Mouse (Mus musculus): ENCODE results near the gene Rbm8a2.
"Not testable (repeated sequence)": the region's sequence is repeated elsewhere in the genome, so short reads cannot be mapped to it uniquely, and the experiment has no call there.

Rbm8a2 gene

GRCm38 (mm10) chr1:175979014-175979413 lies at the start of gene Rbm8a2:
TSS of gene Rbm8a2 (minus strand) at chr1:175979114.
- DNase-seq (ENCODE audit: low read depth, low spot score), result not testable (repeated sequence)

- no peak for DNase-seq (ENCODE audit: low read depth, low spot score)
Measured at GRCm38 (mm10) chr1:176028397-176028796, 49.5 kb upstream of the Rbm8a2 start.

- no peak for DNase-seq (ENCODE audit: low read depth, low spot score)
Measured at GRCm38 (mm10) chr1:176024501-176024900, 45.6 kb upstream of the Rbm8a2 start.

- DNase-seq (ENCODE audit: low read depth, low spot score), result no peak
Measured at GRCm38 (mm10) chr1:176018523-176018922, 39.6 kb upstream of the Rbm8a2 start.

- DNase-seq (ENCODE audit: low read depth, low spot score), result no peak
Measured at GRCm38 (mm10) chr1:176016076-176016475, 37.2 kb upstream of the Rbm8a2 start.

DNA sequence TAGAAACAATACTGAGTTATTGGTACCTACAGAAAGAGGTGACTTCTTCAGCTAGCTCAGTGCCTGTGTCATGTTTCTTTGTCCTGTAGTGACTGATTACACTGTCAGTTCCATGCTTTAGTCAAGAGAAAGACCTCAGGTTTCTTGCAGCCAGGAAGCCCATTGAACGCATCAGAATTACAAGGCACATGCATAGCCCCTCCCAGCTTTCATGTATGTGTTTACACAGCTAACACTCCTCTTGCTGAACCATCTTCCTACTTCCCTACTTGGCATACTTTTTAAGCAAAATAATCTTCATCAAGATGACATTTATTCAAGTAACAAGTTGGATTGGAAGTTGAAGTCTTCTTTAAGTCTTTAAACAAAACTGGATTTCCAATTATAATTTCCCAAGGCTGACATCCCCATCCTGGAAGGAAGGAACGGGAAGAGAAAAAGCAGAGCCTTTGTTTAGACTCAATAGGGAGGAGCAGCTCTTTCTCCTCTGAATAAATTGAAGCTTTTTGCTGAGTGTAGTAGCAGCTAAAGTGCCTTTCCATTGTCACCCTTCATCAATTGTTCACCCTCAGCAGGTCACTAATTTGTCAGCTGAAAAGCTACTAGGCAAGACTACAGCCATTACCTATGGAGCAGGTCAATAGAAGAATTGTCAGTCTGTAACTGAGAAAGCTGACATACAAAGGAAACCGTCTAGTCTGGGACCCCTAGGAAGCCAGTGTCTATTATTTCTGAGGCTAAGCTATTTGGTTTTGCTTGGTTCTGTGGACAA lies 34.8 kb upstream of the Rbm8a2 start:
- no peak for DNase-seq (ENCODE audit: low read depth, low spot score)

DNA sequence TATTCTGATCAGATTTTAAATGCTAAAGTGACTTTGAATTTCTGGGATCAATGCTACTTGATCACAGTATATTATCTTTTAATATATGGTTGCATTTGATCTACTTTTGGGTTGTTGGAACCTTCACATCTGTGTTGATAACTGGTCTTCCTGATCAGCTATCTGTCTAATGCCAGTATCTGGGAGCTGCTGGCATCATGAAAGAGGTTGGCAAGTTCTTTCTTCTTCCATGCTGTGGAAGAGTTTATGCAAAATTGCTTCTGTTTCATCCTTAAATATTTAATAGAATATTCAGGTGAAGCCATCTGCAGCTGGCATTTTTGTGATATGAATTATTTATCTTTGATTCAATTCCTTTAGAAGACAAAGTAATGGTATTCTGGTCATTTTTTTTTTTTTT lies 32.6 kb upstream of the Rbm8a2 start:
- no peak for DNase-seq (ENCODE audit: low read depth, low spot score)

DNA sequence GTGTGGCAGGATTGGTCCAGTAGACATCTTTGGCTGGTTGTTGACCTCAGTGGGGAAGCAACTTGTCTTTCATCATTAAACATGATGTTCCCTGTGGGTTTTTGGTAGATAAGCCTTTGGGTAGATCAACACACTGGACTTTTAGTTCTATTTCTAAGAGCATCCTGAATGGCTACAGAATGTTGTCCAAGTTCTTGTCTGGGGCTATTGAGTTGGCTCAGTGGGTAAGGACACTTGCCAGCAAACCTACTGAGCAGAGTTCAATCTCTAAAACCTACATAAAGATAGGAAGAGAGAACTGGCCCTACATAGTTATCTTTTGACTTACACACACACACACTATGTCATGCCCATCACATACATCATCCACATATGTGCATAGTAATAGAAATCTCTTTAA lies 32.2 kb upstream of the Rbm8a2 start:
- DNase-seq (ENCODE audit: low read depth, low spot score), result no peak

DNA sequence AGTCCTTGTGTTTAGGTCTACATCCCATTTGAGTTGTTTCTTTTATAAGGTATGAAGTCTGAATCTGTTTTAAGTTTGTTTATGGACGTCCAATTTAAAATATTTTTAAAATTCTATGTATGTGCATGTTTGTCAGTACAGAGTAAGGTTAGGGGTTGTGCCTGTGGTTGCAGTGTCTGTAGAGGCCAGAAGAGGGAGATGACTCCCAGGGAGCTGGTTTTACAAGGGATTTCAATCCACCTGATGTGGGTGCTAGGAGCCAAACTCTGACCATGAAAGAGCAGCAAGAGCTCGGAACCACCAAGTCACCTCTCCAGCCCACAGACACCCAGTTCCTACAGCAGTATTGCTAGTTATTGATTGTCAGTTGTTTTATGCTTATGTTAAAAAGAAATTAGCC lies 29.5 kb upstream of the Rbm8a2 start:
- no peak for DNase-seq (ENCODE audit: low read depth, low spot score)

DNA sequence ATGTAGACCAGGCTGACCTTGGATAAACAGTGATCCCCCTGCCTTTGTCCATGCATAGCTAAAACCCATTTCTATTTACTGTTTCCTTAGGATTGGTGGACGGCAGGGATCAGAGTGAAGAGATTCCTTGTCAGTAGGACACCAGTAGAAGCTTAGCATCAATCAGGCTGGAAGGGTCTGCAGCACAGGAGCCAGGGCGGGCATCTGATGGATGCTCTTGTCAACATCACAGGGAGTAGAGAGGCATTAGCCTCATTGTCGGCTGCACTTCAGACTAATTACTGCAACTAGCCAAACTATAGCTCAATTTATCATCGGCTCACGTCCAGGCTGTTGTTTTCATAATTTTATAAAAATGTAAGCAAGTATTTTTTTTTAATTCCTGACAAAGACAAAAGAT lies 21.7 kb upstream of the Rbm8a2 start:
- no peak for DNase-seq (ENCODE audit: low read depth, low spot score)

DNA sequence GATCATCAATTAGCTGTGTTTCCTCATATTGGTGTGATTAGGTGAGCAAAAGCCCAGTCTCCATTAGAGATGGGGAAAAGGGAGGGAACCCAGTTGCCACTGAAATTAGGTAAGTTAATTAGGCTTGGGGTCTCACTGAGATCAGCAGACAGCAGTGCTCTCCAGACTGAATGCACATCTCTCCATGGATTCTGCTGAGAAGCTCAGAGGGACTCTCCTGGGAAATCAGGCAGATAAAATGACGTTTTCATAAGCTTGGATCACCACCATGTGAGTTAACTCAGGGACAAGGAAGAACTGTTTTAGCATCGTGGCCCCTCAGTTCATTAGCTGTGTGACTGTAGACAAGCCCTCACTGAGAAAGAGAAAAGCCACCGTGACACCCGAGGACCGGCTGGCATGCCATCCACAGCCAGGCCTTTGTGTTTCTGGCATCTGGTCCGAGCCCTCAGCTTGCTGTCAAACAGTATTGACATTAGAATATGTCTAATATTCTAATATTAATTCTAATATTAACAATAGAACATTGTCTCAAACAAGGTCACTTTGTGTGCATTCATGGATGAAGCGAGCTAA lies 18.2 kb upstream of the Rbm8a2 start:
- no peak for DNase-seq (ENCODE audit: low read depth, low spot score)

DNA sequence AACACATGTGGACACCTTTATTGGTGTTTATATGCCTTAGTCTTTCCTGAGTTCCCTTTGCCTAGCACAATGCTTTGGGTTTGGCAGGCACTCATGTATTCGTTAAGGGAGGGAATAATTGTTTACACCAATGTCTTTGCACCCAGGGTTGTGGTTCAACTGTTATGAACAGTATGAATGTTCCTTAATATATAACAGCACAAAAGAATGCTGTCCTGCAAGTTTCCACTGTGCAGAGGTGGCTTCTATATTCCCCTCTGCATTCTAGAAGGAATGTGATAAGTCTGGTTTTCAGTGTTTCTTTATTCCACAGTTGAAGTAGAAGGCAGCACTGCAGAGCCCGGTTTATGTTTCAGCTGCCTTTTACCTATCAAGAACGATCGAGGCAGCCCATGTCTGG lies 10.0 kb upstream of the Rbm8a2 start:
- DNase-seq (ENCODE audit: low read depth, low spot score), result no peak

DNA sequence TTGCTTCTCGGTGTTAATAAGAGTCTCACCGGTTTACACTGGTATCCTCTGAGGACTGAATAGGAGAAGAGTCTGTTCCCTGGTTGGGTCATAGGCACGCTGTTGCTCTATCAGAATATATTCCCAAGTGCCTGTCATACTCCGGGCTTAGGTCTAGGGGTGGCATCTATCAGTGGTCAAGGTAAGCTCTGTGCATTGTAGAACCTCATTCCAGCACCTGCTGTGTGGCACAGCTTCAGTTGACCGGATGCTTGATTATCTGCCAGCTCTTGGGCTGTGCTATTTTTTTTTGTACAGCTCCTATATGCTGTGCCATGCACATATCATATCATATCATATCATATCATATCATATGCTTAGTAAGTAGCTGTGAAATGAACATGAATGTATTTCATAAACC lies 9.5 kb upstream of the Rbm8a2 start:
- no peak for DNase-seq (ENCODE audit: low read depth, low spot score)

DNA sequence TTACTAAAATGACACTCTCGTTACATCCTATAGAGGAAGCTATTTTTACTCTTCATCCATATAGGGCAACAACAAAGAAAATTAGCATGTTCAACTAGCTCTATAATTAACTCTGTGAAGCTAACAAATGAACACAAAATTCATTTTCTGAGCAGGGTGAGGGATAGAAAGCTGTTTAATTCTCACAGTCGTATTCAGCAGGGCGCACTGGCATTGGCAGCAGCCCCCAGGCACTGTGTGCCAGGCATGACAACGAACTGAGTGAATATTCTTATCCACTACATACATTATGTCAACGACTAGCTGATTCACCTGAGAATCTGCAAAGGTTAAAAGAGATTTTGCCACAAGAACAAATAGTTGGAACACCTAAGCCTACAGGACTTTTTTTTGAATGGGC lies 8.2 kb downstream of the Rbm8a2 start:
- no peak for DNase-seq (ENCODE audit: low read depth, low spot score)

GRCm38 (mm10) chr1:175967004-175967745 lies 11.7 kb downstream of the Rbm8a2 start:
- no peak for DNase-seq (ENCODE audit: low read depth, low spot score)

- DNase-seq (ENCODE audit: low read depth, low spot score), result no peak
Measured at GRCm38 (mm10) chr1:175961786-175962185, 17.1 kb downstream of the Rbm8a2 start.

- no peak for DNase-seq (ENCODE audit: low read depth, low spot score)
Measured at GRCm38 (mm10) chr1:175950851-175951250, 28.1 kb downstream of the Rbm8a2 start.

DNA sequence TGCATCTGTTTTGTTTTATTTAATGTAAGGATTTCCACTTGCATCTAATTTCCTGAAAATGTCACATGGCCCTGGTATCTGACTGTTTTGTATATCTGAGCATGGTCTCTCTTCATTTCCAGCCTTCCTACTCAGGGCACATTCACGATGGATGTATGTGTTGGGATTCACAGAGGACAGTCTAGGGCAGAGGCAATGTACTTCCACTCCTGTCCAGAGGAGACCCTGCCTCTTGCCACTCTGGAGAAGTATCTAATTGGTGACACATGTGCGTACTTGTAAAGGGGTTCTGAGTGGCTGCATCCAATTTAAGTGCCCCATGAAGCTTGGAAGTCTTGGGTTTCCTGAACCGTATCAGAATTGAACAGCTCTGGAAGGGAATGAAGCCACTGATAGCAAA lies 28.5 kb downstream of the Rbm8a2 start:
- no peak for DNase-seq (ENCODE audit: low read depth, low spot score)

DNA sequence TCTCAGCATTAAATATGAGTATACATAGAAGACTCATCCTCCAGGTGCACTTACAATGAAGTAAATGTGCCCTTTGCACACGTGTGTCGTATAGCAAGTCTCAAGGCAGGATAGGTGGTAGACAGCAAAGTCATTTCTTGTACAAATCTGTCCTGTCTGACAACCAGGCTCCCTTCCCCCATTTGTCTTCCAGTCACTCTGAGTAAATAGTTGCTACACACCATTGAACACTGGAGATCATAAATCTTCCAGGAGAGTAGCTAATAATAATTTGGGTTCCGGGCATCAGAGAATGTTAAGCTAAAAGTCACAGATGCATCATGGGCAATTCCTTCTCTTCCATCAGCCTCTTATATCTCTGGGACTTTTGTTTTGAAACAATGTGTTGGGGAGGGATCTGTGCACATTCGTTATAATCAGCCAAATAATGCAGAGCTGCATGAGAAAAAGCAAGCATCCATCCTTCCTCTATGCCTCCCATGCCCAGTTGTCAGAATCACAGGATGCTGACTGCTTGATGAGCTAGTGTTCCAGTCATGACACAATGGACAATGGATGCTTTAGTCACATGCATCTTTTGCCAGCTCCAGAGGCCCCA lies 32.1 kb downstream of the Rbm8a2 start:
- DNase-seq (ENCODE audit: low read depth, low spot score), result no peak

DNA sequence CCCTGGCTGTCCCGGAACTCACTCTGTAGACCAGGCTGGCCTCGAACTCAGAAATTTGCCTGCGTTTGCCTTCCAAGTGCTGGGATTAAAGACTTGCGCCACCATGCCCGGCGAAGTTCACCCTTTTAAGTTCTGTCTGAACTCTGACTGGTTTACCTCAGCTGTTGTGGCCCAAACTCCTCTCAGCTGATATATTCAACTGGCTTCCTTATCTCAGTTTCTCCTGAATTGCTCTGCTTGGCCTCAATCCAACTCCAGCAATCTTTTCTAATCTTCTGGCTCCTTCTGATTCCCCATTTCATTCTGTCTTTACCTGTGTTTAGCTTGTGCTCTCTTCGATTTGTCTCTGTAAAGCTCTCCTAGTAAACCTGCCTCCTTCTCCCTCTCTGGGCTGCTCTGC lies 35.7 kb downstream of the Rbm8a2 start:
- DNase-seq (ENCODE audit: low read depth, low spot score), result no peak

GRCm38 (mm10) chr1:175938731-175939130 lies 40.2 kb downstream of the Rbm8a2 start:
- DNase-seq (ENCODE audit: low read depth, low spot score), result no peak

DNA sequence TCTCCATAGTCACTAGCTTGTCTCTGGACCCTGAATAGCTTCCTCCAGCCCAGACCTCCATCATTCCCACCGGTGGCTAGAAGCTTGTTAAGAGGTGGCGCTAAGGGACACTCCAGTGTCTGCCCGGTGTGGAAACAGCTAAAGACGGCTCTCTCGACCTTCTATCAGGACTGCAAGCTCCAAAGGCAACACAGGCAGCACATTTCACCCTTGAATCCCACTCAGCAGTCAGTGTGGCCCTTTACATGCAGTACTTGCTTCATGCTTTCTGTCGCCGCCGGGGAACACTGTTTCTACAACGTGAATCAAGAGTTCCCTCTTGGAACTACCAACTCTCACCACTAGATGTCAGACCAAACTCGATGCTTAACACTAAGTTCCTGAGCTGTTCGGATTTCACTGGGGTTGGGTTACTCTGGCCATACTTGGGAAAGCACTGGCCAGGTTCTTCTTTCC lies 42.6 kb downstream of the Rbm8a2 start:
- peak; percentile 69 for DNase-seq (ENCODE audit: low read depth, low spot score)
